Mouse (Mus musculus) MEL-GATA-1-ER (cell line): ENCODE measurements around the gene Sept9.
A peak's percentile ranks its signal among the peaks of the same experiment; 100 is the strongest.

Experiments
- DNase-seq: peaks from one replicate; pipeline ENCODE4 v3.0.0-alpha.2; 2012; ENCODE audit warnings: low read depth; ENCODE audit errors: extremely low read depth

The Sept9 gene

DNA sequence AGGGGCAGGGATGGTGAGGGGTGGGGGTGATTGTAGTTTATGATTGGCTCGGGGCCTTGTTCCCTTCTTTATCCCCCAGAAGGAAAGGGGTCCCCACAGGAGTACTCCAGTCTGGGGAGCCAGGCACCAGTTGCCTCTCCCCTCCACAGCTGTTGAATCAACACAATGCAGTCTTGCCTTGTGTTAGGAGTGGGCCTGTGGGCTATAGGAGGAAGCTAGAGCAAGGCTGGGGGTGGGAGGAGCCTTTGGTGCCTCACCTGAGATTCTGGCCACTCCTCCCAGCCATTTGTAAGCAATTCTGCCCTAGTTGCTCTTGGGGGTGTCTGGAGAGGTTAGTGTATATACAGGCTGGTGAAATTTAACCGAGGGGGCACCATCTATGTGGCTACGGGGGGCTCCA lies 88.3 kb downstream of the Sept9 start:
- DNase-seq: no peak

DNA sequence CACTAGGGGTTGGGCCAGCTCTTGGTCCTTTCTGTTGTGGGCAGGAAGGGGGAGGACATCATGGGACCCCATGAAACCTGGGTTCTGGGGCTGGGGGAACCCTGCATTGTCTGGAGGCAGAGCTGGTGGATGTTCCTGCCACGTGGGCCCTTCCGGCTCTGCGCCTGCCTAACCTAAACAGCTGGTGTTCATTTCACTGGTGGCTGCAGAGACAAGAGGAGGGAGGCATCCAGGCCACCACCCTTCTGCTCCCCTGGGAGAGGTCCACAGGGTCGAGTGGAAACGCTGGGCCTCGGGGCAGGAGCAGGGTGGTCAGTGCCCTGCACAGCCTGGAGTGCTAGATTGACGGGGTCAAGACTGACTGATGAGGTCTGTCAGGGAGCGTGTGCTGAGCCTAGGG lies 89.3 kb downstream of the Sept9 start:
- no peak for DNase-seq

DNA sequence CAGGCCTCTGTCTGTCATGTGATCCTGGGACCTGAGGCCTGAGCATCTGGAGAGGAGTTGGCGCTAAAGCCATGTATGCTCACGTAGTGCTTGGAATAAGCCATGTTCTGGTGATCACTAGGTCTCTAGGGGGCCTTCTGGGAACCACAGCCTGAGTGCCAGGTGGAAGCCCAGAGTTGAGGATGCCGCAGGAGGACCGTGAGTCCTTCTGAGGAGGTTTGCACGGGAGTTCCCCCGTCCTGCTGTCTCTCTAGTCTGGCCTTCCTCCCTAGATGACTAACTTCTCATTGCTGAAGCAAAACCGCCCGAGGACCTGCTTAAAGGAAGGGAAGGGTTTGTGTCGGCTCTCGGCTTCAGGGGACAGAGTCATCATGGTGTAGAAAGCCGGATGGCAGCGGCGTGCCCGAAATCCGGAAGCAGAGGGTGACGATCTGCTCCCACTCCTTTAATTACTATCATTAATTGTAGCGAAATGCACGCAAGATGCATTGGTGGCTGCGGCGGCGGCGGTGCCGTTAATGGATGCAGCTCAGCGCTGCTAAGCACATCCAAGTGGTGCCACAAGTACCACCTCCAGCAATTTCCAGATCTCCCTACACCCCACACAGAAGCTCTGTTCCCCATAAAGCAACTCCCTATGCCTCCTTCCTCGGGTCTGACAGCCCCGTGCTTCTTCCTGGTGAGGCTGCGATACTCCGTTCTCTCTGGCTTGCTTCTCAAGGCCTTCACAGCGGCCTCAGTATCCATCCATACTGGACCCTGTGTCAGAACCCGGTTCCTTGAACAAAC lies 92.0 kb downstream of the Sept9 start:
- DNase-seq: no peak

DNA sequence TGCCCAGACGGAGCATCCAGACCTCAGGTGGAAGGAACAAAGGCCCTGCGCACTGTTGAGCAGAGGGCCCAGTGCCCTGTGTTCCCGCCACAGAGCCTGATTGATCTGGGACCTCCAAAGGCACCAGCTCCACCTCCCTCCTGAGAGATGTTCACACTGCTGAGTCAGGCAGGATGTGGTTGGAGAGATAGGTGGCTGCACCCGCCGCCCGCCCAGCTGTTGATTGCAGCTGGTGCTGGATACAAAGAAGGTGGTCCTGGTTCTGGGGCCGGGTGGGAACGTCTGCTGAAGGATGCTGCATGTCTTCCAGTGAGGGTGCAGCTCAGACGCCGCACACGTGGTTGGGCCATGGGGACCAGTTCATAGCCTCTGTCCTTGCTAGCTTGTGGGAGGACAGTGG lies 93.0 kb downstream of the Sept9 start:
- DNase-seq: peak; percentile 49

DNA sequence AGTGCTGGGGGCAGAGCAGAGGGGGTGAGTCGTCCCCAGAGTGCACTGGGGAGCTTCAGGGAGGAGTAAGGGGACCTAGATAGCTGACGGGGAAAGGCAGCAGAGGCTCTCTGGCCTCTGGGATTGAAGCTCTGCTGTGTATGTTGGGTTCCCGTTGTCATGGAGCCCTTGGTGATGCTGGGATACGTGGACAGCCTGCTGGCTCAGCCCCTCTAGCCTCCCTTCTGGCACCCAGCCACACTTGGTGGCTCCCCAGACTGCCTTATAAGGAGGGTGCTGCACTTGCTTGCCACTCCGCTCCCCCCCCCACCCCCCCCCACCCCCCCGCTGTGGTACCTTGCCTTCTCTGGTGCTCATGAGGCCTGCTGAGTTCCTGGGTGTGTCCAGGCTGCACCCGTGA lies 95.8 kb downstream of the Sept9 start:
- no peak for DNase-seq

DNA sequence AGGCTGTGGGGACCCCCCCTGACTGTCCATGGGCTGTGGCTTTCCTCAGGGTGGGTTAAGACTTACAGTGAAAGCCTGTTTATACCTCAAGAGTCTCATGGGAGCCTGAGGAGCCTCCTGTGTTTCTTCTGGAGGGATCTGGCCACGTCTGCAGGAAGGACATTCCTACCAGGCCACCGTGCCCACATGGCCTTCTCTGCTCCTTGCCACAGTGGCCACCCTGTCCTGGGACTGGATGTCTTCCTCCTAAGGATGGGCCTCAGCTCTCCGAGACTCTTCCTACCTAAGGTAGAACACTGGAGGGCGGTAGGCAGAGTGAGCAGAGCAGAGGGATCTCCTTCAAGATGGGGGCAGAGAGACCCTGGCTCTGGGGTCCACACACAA lies 96.6 kb downstream of the Sept9 start:
- no peak for DNase-seq

DNA sequence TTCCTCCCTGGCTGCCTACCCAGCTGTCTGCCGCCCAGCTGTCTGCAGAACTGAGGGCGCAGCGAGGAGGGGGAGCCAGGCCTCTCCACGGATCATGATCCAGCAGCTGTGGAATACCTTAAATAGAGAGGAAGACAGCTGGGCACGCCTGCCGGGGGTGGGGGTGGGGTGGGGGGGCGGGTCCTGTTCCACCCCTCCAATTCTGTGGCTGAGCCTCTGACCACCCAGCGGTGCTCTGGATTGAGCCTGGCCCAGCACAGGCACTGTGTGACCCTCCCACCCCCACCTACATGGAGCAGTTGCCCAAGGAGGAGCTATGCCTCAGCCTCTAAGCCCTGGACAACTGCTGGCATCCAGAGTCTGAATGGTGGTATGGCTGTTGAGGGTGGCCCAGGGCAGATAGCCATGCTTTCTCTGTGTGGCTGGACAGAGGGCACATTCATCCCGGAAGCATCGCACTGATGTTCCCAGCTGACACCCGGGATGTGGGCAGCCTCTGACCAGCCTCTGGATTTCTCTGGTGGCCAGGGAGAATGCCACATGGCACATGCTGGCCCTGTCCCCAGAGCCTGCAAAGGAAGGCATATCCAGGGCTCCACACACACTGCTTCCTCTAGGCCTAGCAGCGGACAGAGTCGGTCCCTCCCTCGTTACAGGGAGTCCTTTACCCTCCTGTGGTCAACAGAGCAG lies 97.2 kb downstream of the Sept9 start:
- no peak for DNase-seq

DNA sequence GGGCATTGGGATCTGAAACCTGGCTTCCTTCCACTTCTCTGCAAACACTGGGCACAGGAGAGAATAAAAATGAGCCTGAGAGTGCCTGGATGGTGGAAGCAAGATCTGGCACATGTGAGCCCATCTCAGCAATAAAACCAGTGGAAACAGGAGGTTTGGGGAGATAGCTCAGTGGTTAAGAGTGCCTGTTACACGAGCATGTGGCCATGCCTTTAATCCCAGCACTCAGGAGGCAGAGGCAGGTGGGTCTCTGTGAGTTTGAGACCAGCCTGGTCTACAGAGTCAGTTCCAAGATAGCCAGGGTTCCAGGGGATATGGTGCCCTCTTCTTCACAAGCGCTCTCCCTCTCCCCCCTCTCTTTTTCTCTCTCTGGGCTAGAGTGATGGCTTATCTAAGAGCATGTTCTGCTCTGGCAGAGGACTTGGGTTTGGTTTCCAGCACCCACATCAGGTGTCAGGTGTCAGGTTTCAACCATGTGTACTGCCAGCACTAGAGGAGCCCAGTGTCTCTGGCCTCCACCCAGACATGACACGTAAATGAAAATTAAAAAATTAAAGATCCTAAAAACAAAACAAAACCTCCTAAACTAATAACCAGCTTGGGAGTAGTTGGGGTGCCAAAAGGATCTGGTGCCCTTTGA lies 97.8 kb downstream of the Sept9 start:
- no peak for DNase-seq

DNA sequence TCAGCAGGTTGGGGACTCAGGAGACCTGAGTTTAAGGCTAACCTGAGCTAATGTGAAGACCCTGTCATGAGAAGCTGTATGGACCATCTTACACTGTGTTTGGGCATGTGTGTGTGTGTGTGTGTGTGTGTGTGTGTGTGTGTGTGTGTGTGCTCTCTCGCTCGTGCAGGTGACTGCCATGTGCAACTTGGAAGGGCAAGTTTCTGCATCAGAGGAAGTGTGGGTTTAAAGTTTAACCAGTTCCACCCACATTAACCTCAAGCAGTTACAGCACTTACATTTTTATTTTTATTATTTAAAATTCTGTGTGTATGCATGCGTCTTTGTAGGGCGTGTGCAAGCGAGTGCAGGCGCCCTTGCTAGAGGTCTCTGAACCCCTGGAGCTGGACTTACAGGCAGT lies 100.3 kb downstream of the Sept9 start:
- no peak for DNase-seq

DNA sequence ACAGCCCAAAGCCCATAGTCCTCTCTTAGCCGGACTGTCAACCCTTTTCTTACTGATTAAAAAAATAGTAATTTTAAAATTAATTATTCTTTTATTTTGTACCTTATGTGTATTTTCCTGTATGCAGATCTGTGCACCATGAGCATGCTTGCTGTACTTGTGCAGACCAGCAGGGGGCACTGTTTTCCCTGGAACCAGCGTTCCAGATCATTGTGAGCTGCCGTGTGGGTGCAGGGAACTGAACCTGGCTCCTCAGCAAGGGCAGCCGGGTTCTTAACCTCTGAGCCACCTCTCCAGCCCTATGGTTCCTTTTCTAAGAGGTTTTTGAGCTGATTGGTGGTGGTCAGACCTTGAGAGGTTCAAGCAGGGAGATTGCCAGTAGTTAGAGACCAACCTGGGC lies 101.3 kb downstream of the Sept9 start:
- no peak for DNase-seq

DNA sequence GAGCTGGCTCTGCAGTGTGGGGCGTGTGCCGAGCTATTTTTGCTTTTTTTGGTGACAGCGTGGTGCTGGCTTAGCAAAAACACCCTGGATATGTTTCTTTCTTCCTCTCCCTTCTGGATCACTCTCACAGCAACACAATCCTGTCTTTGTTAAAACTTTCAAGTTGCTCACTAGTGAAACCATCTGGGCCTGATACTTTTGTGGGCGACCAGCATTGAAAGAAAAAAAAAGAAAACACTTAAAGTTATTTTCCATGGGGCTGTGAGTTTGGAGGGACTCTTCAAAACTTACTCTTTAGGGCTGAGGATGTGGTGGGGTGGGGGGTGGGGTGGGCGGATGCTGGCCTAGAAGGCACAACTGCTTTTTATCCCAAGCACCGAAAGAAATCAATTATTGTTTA lies 102.3 kb downstream of the Sept9 start:
- no peak for DNase-seq

DNA sequence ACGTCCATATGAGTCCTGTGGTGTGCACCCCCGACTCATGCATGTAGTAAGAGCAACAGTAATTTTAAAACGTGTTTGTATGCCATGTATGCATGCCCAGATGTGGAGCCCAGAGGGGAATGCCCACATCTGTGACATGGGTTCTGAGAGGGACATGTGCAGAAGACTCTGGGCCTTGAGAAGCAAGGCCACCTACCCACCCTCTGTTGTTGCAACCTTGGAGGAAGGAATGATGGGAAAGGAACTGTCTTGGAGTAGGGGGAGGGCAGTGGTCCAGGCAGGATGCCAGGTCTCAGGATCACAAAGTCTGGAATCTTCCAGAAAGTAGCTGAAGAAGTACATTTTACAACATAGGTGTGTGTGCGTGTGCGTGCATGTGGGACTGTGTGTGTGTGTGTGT lies 102.9 kb downstream of the Sept9 start:
- DNase-seq: no peak

DNA sequence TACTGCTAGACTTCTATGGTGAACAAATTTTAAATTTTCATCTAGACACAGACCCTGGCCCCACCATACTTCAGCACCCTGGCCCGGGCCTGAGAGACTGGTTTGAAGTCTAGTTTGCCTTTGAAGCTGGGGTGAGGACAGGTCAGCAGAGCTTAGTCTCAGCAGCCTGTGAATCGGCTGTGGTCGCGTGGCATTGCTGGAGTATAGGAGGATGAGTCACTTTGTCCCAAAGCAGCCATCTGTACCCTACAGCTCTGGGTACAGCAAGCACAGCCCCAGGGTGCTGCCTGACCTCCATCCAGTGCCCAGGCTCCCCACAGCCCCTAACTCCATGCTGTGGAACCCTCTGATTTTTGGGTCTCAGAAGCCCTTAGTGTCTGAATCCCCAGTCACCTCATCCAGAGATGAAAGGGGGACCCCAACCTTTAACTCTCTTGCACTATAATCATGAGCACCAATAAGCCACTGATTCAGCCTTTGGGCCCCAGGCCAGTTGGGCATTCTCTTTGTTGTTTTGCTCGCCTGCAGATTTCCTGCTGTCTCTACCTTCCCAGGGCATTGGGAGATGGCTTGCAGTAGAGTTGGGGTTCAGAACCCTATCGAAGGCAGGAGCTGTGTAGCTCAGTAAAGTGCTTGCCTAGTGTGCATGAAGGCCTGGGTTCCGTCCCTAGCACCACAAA lies 106.2 kb downstream of the Sept9 start:
- DNase-seq: no peak

DNA sequence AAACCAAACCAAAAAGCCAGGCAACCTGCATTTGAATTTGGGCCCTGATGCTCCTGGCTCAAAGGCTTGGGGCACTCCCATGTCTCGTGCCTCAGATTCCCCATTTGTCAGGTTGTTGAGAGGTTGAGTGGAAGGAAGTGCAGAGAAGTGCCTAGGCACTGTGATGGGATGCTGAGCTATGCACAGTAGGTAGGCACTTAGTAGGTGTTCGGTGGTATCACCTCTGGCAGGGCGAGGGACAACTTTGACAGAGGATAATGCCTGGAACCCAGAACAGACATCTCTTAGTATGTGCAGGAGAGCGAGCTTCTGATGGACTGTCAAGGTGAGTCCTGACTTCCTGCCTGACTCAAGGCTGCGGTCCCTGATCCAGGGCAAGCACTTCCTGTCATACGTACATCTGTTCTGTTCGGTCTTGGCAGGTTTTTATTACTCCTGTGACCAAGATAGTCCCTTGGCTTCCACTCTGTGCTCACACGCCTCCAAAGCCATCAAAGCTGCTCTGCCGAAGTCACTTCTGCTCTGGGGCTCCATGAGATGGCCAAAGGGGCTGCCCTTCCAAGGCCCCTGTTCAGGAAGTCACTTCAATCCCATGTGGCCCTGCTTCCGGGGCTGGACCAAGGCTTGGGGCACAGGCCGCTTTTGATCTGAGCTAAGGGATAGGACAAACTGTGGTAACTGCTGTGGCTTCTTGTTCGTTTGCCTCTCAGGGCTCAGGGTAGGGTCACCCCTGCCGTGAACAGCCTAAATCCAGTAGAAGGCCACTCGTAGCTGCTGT lies 107.0 kb downstream of the Sept9 start:
- DNase-seq: no peak

DNA sequence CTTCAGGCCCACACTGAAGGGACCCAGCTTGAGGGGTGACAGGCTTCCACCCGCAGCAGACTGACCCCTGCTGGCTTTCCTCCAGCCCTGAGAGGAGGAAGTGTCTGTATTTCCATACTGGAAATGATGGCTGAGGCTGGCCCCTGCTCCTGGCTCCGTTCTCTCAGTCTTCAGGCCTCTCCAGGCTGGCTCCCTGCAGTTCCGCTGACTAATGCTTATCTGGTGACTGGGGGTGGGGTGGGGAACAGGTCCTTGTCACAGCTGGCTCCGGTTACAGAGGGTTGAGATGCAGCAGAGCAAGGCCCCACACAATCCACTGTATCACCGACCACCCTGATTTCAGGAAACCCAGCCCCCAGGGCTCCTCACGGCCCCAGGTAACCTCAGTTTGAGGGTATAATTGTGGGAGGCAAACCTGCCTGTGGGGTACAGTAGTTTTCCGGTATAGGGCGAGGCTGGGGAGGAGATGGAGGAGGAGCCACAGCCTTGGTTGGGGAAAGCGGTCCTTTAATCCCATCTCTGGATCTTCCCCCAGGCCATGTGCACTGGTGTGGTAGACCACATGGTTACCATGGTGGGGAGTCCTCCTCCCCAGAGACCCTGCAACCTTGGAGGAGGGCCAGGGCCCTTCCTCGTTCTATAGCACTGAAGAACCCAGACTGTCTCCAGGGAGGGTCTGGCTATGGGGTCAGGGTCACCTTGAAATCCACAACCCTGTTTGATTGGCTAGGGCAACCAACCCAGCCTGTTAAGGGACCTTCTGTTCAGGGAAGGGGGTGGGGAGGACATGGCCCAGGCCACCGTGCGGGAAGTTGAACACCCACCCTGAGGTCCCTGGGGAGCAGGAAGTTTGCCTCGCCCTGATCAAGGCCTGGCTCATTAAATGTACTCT lies 108.7 kb downstream of the Sept9 start:
- no peak for DNase-seq

DNA sequence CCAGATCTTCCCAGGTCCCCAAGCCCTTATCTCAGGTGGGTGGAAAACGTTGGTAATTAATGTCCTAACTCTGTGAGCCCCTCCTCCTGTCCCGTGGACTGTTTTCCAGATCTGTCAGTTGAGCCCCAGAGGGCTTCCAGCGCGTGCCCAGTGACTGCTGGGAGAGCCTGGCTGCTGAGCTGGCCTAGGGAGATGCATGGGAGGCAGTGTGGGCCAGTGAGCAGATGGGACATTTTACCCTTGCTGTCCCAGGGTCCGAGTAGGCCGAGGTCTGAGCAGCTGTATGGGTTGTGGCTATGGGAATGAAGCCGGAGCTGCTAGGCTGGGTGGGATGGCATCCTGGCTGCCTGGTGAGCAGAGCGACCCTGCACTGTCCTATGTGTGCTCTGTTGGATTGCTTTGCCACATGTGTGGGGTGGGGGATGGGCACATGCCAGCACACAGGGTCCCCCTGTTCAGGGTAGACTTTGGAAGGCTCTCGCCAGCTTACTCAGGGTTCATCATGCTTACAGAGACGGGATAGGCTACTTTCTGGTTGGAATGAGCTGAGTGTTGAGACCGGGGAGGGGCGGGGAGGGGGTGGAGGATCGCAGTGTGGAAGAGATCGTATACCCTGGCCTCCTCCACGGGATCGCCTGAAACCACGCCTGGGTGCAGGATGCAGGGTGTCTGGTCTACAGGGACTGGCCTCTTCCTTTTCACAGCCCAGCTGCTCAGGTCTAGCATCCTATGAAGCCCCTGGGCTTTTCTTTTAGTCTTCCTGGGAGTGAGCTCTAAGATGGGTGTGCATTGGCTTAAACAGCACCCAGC lies 109.9 kb downstream of the Sept9 start:
- no peak for DNase-seq

DNA sequence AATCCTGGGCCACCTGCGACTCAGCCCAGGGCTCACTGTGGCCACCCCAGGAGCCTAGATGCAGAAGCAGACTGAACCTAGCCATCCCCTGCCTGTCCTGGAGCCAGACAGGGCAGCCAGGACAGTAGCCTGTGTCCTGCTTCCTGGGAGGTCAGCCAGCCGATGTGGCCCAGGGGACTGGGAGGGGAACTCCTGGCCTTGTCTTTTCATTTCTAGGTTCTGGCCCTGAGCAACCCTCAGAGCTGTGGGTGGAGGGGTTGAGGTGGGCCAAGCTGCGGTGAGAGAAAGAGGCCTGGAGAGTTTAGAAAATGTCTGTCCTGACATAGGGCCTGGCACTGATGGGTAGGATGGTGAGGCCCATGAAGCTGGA lies 110.4 kb downstream of the Sept9 start:
- DNase-seq: no peak

DNA sequence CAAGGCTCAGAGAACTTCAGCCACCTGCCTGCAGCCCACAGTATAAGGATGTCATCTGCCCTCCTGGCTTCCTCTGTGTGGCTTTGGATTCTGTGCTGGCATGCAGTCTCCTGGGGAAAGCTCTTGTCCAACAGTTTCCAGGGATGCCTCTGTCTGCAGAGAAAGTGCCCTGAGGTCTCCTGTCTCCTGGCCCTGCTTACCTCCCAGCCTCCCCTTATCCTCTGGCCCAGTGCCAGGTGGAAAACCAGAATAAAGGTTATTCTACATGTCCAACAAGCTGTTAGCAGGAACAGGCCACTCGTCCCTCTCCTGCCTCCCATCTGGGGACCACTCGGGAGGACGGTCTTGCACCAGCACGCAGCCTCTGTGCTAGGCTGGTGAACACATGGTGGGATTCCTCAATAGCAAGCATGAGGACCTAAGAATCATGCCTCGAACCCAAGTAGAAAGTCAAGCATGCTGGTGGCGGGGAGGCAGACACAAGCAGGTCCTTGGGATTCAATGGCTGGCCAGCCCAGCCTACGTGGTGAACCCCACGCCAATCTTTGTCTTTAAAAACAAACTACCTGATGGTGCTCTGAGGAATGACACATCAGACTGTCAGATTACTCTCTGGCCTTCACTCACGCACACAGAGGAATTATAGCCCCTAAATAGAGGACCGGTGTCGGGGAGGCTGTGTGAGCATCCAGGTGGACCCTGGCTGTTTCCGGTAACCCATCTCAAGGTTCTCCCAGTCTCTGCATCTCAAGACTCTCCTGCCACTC lies 111.1 kb downstream of the Sept9 start:
- DNase-seq: no peak
